Mouse (Mus musculus) embryonic fibroblast, embryonic 13.5 days (primary cell): ENCODE measurements around the gene Tmem233.

Source experiments
- CTCF ChIP-seq: IDR thresholded peaks from 2 replicates; pipeline ENCODE4 v1.5.1; 2011; ENCODE audit warnings: mild to moderate bottlenecking, control low read depth, low read length, moderate library complexity, borderline replicate concordance; ENCODE audit not compliant: insufficient read depth
- POLR2A ChIP-seq: IDR thresholded peaks from 2 replicates; pipeline ENCODE4 v1.6.1; 2011; ENCODE audit warnings: low read depth, mild to moderate bottlenecking, control low read depth, low read length, moderate library complexity

- TF ChIP-seq CTCF (no peak), POLR2A (no peak)
Measured at GRCm38 (mm10) chr5:116006324-116007099, 76.5 kb downstream of the Tmem233 start.
